In genomic region chr1:193732113-193732512, GRCm38 (mm10) we compare ENCODE assay signal across 28 mouse cellular contexts.
DNase-seq lines count a peak whose midpoint lies in the region; ATAC-seq and TF ChIP-seq lines count a peak whose summit lies in the region.
"Had no signal": no experiment of that assay in that cellular context is flagged by ENCODE, and none has a peak within 500 bp of the region (broad histone marks: within the 10 kb centered on the region; RNA-seq: fewer than 3 reads in every experiment).

No protein-coding gene starts in this region.

- peaks cover 33% of the 10 kb centered on the region for H3K4me1 ChIP-seq in forebrain, embryonic 14.5 days (ENCODE audit: control insufficient read depth, insufficient read depth, low read length)
- peaks cover 50% of the 10 kb centered on the region for H3K4me1 ChIP-seq in forebrain, embryonic 10.5 days
- H3K4me1 ChIP-seq in midbrain, embryonic 12.5 days: peaks cover 48% of the 10 kb centered on the region
- H3K4me1 ChIP-seq in midbrain, postnatal 0 days (ENCODE audit: insufficient read depth, low read length): no peaks in the 10 kb centered on the region
- H3K4me1 ChIP-seq in midbrain, embryonic 14.5 days (ENCODE audit: control insufficient read depth, insufficient read depth, low read length): peaks cover 43% of the 10 kb centered on the region
- H3K4me1 ChIP-seq: heart, embryonic 13.5 days; limb, embryonic 12.5 days had no signal

- no peaks in the 10 kb centered on the region for H3K36me3 ChIP-seq in forebrain, embryonic 14.5 days (ENCODE audit: control insufficient read depth, insufficient read depth, low read length)
- no peaks in the 10 kb centered on the region for H3K36me3 ChIP-seq in forebrain, embryonic 10.5 days (replicated peaks)
- no peaks in the 10 kb centered on the region for H3K36me3 ChIP-seq in midbrain, embryonic 12.5 days
- H3K36me3 ChIP-seq in midbrain, postnatal 0 days (ENCODE audit: insufficient read depth, low read length): no peaks in the 10 kb centered on the region
- H3K36me3 ChIP-seq in midbrain, embryonic 14.5 days (ENCODE audit: control insufficient read depth, insufficient read depth, low read length): no peaks in the 10 kb centered on the region
- H3K36me3 ChIP-seq: embryonic facial prominence, embryonic 10.5 days; heart, embryonic 13.5 days; hindbrain, embryonic 15.5 days; limb, embryonic 12.5 days had no signal

- no peak overlapping the region for H3K4me2 ChIP-seq in forebrain, embryonic 14.5 days (ENCODE audit: low read length)
- H3K4me2 ChIP-seq in midbrain, embryonic 12.5 days (replicated peaks): no peak overlapping the region
- H3K4me2 ChIP-seq in midbrain, postnatal 0 days (ENCODE audit: low read depth, low read length, poor library complexity, severe bottlenecking): no peak overlapping the region
- H3K4me2 ChIP-seq in midbrain, embryonic 14.5 days (ENCODE audit: low read length): no peak overlapping the region
- H3K4me2 ChIP-seq: heart, embryonic 13.5 days; hindbrain, embryonic 15.5 days; limb, embryonic 12.5 days; liver, embryonic 11.5 days had no signal

- TF ChIP-seq CTCF in midbrain, postnatal 0 days (IDR thresholded peaks at IDR 0.05): no peak

- H3K4me3 ChIP-seq in forebrain, embryonic 14.5 days (ENCODE audit: low read depth, low read length): no peak overlapping the region
- H3K4me3 ChIP-seq in forebrain, embryonic 10.5 days: no peak overlapping the region
- no peak overlapping the region for H3K4me3 ChIP-seq in midbrain, embryonic 12.5 days
- H3K4me3 ChIP-seq in midbrain, postnatal 0 days (ENCODE audit: low read depth, low read length): no peak overlapping the region
- no peak overlapping the region for H3K4me3 ChIP-seq in midbrain, embryonic 14.5 days (replicated peaks; ENCODE audit: low read depth, low read length)
- H3K4me3 ChIP-seq: embryonic facial prominence, embryonic 10.5 days; heart, adult 2 months; heart, embryonic 13.5 days; hindbrain, embryonic 15.5 days; limb, embryonic 12.5 days had no signal

- 0 out of 2 replicates have a peak overlapping the region, but pooled peaks have one; percentile 40 for H3K27ac ChIP-seq in forebrain, embryonic 14.5 days (ENCODE audit: low read depth, low read length)
- H3K27ac ChIP-seq in forebrain, embryonic 10.5 days: no peak overlapping the region
- H3K27ac ChIP-seq in midbrain, embryonic 12.5 days (replicated peaks): 0 out of 2 replicates have a peak overlapping the region, but pooled peaks have one; percentile 20
- H3K27ac ChIP-seq in midbrain, postnatal 0 days (ENCODE audit: low read depth, low read length): no peak overlapping the region
- no peak overlapping the region; the same call in 1 of the 2 replicates for H3K27ac ChIP-seq in midbrain, embryonic 14.5 days (replicated peaks; ENCODE audit: low read depth, low read length)
- H3K27ac ChIP-seq: embryonic facial prominence, embryonic 10.5 days; heart, adult 2 months; heart, embryonic 13.5 days; hindbrain, embryonic 15.5 days; limb, embryonic 12.5 days; macrophage had no signal

- WGBS in forebrain, embryonic 14.5 days: 0% methylated on average over 1 of the region's 1 CpGs
- WGBS in forebrain, embryonic 10.5 days: 6% methylated on average over 1 of the region's 1 CpGs
- WGBS in midbrain, embryonic 12.5 days: 3% methylated on average over 1 of the region's 1 CpGs
- WGBS in midbrain, postnatal 0 days: 19% methylated on average over 1 of the region's 1 CpGs
- WGBS in midbrain, embryonic 14.5 days: 5% methylated on average over 1 of the region's 1 CpGs

- peak; percentile 59 for DNase-seq in forebrain, embryonic 14.5 days (ENCODE audit: low spot score)
- no peak for DNase-seq in forebrain, embryonic 10.5 days (ENCODE audit: extremely low spot score, low spot score)
- no peak for DNase-seq in midbrain, postnatal 0 days (ENCODE audit: low spot score)
- DNase-seq in WW6 (ENCODE audit: low read depth, low spot score): peak; percentile 18
- peak; percentile 22 for DNase-seq in midbrain, embryonic 14.5 days
- no peak for DNase-seq in layer of hippocampus, postnatal 10 days (ENCODE audit: low spot score in 2 of 2)
- DNase-seq: adrenal gland, postnatal 36 days; cerebellum, adult 11 months; cerebellum, adult 9-11 months; gastrocnemius, postnatal 25 days; heart, adult 2 months; heart, postnatal 14 days; kidney, adult 9 months; kidney, postnatal 14 days; liver, postnatal 0 days; retina, postnatal 1 day; right cerebral cortex, postnatal 25 days; spleen, adult 18-20 months had no signal

- H3K27me3 ChIP-seq in forebrain, embryonic 14.5 days (replicated peaks; ENCODE audit: control insufficient read depth, insufficient read depth, low read length): no peaks in the 10 kb centered on the region
- H3K27me3 ChIP-seq in forebrain, embryonic 10.5 days (ENCODE audit: poor library complexity, severe bottlenecking): peaks cover 29% of the 10 kb centered on the region
- 0 out of 2 replicates have a peak, but pooled peaks cover 3% of the 10 kb centered on the region for H3K27me3 ChIP-seq in midbrain, embryonic 12.5 days
- H3K27me3 ChIP-seq in midbrain, postnatal 0 days (ENCODE audit: insufficient read depth, low read length): no peaks in the 10 kb centered on the region
- H3K27me3 ChIP-seq in midbrain, embryonic 14.5 days (ENCODE audit: control insufficient read depth, insufficient read depth, low read length): no peaks in the 10 kb centered on the region
- H3K27me3 ChIP-seq: heart, embryonic 13.5 days; hindbrain, embryonic 15.5 days; limb, embryonic 12.5 days had no signal

- no peaks in the 10 kb centered on the region for H3K9me3 ChIP-seq in forebrain, embryonic 14.5 days (replicated peaks; ENCODE audit: control insufficient read depth, low read length)
- no peaks in the 10 kb centered on the region for H3K9me3 ChIP-seq in forebrain, embryonic 10.5 days
- no peaks in the 10 kb centered on the region for H3K9me3 ChIP-seq in midbrain, embryonic 12.5 days
- no peaks in the 10 kb centered on the region for H3K9me3 ChIP-seq in midbrain, postnatal 0 days (ENCODE audit: low read length)
- H3K9me3 ChIP-seq in midbrain, embryonic 14.5 days (ENCODE audit: control insufficient read depth, low read length): no peaks in the 10 kb centered on the region
- H3K9me3 ChIP-seq: embryonic facial prominence, embryonic 10.5 days; heart, embryonic 13.5 days; hindbrain, embryonic 15.5 days; limb, embryonic 12.5 days had no signal

- ATAC-seq in forebrain, embryonic 14.5 days: peak; percentile 71
- ATAC-seq in midbrain, embryonic 12.5 days (ENCODE audit: low FRiP score, low read depth): peak; percentile 36; the same call in 1 of the 2 replicates
- no peak for ATAC-seq in midbrain, postnatal 0 days (ENCODE audit: low FRiP score)
- ATAC-seq in midbrain, embryonic 14.5 days (ENCODE audit: low FRiP score, low TSS enrichment): no peak
- ATAC-seq: CD4-positive, CD25-positive, alpha-beta regulatory T cell, adult 4 months; intestine, embryonic 16.5 days; liver, postnatal 0 days; lung, postnatal 0 days had no signal

- no peak overlapping the region for H3K9ac ChIP-seq in forebrain, embryonic 14.5 days (ENCODE audit: low read length)
- no peak overlapping the region for H3K9ac ChIP-seq in midbrain, embryonic 12.5 days (replicated peaks)
- no peak overlapping the region for H3K9ac ChIP-seq in midbrain, postnatal 0 days (replicated peaks; ENCODE audit: low read length, poor library complexity, severe bottlenecking)
- H3K9ac ChIP-seq in midbrain, embryonic 14.5 days (replicated peaks; ENCODE audit: low read length): no peak overlapping the region
- H3K9ac ChIP-seq: heart, embryonic 13.5 days; hindbrain, embryonic 15.5 days; limb, embryonic 12.5 days; liver, postnatal 0 days had no signal

Comparison
In these comparisons a context has a peak if more than half of its experiments do, and no peak if none do; other contexts are left out.
1. ATAC-seq: peak in forebrain, embryonic 14.5 days (single experiment) and midbrain, embryonic 12.5 days (single experiment); none in midbrain, postnatal 0 days (single experiment) and midbrain, embryonic 14.5 days (single experiment).
2. DNase-seq: peak in forebrain, embryonic 14.5 days (single experiment), WW6 (single experiment) and midbrain, embryonic 14.5 days (single experiment); none in forebrain, embryonic 10.5 days (single experiment), midbrain, postnatal 0 days (single experiment) and layer of hippocampus, postnatal 10 days (0 of 2).
3. H3K27ac ChIP-seq: peak in forebrain, embryonic 14.5 days (single experiment) and midbrain, embryonic 12.5 days (single experiment); none in forebrain, embryonic 10.5 days (single experiment), midbrain, postnatal 0 days (single experiment) and midbrain, embryonic 14.5 days (single experiment).